Mouse (Mus musculus) CH12F3 (cell line): ENCODE results near the gene Mmp24.

ENCODE experiments used
- in situ Hi-C: fragments of 300-500 bp; cut with MboI; formaldehyde crosslinking; loops from 2 replicates; pipeline ENCODE4 v1.14.3; 2020; ENCODE audit warnings: low sequenced_read_pairs

Mmp24 gene

DNA sequence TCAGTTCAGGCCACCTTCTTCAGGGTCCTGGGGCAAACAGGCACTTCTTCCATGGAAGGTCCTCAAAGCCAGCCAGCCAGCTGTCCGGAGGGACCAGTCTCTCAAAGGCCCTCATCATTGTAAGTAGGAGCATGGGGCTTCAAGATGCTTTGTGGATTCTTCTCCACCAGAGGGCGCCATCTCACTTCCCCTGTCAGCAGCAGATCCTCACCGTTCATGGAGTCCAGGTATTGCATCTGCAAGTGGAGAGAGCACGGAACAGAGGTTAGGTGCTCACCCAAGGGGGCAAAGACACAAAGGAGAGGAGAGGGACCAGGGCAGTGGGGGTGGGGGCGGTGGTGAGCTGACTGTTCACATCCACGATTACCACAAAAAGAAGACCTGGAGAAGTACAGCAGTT is 73.1 kb downstream of the Mmp24 start:
- in situ Hi-C loops, result no loop called here

DNA sequence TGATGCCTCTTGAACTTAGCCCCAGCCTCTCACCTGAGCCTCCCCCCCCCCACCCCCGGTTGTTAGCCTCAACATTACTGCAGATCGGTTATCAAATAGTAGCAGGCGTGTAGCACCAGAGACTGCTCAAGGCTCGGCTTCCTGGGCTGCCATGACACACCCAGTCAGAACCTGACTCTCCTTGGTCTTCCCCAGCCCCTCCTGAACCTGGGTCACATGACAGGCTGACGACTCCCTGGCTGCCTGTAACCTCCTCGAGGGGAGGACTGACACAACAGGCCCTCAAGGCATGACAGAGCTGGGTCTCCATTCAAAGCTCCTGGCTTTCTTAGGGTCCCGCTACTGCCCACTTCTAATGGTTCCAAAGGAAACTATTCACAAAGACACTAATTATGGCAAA is 74.3 kb downstream of the Mmp24 start:
- in situ Hi-C loops, result no loop called here

DNA sequence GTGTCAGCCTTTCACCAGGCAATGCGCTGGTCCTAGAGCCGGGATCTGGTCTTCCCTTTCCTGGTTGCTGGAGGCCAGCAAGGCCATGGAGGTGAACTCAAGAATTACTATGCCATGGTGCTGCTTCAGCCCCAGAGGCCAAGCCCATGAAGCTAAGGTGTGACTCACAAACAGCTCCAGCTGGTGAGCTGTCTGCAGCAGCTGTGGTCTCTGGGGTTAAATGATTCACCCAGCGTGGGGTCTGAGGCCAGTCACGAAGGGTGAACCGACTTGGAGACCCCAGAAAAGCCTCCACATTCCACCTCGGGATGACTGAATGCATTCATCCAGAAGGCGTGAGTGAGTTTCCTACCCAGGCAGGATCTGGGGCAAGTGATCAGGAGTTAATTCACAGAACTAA is 75.0 kb downstream of the Mmp24 start:
- in situ Hi-C loops, result loop anchor here (5.0 kb wide), 1 partner anchor 97 kb away; the partner anchor contains the start of gene Gdf5

DNA sequence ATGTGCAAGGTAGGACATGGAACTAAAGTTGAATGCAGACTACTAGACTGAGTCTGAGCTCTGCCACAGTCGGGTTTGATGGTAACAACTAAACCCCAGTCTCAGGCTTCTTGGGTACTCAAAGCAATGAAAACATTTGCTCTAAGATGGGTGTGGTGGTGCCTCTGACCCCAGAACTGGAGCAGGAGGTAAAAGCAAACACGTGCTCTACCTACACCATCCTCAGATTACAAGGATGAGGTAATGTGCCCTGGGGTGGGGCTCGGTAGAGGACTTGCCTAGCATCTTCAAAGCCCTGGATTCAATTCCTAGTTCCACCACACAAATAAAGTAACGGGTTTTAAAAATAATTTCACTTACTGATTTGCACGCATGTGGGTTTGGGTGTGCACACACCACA is 77.4 kb downstream of the Mmp24 start:
- in situ Hi-C loops, result loop anchor here (5.0 kb wide), 1 partner anchor 95 kb away; the partner anchor contains the start of gene Gdf5

DNA sequence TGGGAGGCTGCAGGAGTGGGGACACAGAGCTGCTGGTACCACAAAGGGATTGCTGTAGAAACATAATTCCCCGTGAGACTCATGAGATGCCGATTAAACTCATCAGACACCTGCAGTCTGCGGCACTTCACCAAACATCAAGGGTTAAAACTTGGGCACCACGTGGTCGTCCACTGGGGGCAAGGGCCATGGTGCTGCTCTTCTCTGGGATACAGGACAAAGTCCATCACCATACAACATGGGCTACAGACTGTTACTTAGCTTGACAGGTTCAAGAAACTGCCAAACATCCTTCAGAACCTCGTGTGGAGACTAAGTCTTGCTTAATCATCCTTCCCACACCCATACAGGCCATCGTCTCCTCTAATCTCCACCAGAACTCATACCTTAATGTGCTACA is 85.0 kb downstream of the Mmp24 start:
- in situ Hi-C loops, result no loop called here

DNA sequence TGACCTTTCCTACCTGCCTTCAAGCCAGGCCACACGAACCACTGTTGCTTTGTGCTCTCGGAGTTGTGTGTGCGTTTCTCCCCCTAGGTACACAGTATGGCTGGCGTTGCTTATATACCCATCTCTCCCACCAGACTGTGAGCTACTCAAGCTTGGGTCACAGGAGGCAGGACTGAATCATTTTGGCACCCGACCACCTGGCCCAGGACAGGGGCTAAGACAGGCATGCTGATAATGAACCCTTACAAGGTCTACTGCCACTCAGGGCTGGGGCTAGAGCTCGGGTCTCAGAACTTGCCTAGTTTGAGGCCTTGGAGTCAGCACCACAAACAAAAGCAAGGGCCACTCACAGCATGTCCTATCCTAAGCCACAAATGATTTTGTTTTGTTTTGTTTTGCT is 86.4 kb downstream of the Mmp24 start:
- in situ Hi-C loops, result no loop called here

DNA sequence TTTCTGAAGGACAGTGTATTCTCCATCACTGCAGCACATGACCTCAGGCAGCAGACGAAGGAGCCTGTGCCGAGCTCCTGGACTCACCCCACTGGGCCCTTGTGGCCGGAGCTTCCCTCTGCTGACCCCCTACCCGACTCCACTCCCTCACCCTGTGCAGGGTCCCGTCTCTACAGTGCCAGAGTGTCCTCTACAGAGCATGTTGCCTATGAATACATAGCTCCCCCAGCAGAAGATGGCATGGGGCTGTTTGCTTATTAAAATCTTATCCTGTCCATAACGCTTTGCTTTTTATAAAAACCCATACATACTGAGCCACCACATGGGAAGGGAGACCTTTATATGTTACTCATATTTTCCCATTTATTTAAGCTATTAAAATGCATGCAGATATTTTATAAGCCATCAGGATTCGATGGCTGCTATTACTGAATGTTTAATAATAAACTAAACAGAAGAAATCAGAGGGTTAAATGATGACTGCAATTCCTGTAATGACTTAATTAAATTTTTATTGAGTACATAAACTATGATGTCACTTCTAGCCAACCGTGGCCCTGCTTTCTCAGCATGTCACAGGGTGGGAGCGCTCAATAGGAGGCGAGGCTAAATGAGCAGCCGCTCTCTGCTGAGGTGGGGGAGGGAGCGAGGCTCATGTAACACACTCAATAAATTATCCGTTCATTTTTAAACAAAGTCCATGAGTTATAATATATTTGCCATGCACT is 87.6 kb downstream of the Mmp24 start:
- in situ Hi-C loops, result no loop called here

DNA sequence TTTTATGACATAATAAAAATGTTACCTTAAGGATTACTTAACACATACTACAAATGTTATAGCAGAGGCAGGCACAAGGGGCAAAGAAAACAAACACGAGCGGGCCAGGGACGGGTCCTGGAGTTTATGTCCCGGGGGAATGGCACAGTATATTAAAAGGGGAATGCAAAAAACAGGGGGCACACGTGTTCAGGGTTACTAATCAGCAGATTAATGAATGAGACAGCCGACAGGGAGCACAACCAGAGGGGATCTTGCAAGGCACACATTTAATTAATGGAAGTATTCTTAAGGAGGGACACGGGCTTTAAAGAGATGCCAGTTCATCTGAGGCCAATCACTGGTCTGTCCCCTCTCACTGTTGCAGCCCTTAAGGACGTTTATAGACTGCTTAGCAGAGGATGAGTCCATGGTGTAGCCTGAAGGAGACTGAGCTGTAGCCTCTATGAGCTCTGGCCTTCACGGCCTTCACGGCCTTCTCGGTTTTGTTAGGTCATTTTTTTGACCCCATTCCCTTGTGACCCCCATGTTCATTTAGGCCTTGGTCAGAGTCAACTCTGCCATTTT is 88.2 kb downstream of the Mmp24 start:
- in situ Hi-C loops, result no loop called here
